Mouse (Mus musculus) E14TG2a.4 (cell line): ENCODE results near the gene Eri3.

ENCODE experiments used
- CTCF ChIP-seq: conservative IDR thresholded peaks from 2 replicates; pipeline ENCODE4 v1.5.1; 2014; ENCODE audit warnings: low read length
- POU5F1 ChIP-seq: IDR thresholded peaks from 2 replicates; pipeline ENCODE4 v1.6.1; 2014; ENCODE audit warnings: low read length, borderline replicate concordance

DNA sequence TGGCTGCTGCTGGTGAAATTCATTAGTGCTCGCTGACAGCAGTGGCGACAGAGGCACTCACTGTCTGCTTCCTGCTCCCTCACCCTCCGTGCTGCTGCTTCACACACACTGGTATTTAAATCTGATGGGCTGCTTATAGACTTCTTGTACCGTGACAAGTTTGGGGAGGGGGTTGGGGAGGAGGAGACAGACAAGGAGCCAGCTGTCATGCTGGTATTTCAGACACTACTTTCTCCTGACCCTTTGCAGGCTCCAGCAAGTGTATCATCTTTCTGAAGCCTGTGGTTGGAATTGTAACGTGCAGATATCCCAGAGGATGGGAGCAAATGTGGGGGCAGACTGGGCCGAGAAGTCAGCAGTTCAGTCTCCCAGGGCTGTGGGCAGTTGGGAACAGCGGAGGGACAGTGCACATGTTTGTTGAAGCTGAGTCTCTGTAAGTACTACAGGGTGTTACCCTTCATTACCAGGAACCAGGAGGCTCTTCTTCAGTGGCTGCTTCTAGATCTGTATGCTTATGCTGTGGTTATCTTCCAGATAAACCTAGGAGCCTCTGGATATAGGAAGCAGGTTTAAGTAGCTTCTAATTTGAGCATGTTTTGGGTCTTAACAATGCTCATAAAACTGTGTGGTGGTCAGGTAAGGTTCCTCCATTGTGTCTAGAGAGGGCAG lies 59.3 kb downstream of the Eri3 start:
- no peak for TF ChIP-seq CTCF
- TF ChIP-seq POU5F1 = no peak
